Mouse (Mus musculus) cerebellum, adult 11-12 months (tissue): ENCODE results near the gene Cpsf3.

ENCODE experiments used
- DNase-seq: peaks from one replicate; pipeline ENCODE4 v3.0.0; 2022

Gene Cpsf3

GRCm38 (mm10) chr12:21289651-21290050 lies 4.5 kb downstream of the Cpsf3 start:
- no peak for DNase-seq

GRCm38 (mm10) chr12:21298856-21299255 lies 13.7 kb downstream of the Cpsf3 start:
- DNase-seq: no peak

- no peak for DNase-seq
Measured at GRCm38 (mm10) chr12:21301324-21301723, 16.1 kb downstream of the Cpsf3 start.

- no peak for DNase-seq
Measured at GRCm38 (mm10) chr12:21301932-21302331, 16.7 kb downstream of the Cpsf3 start.

- no peak for DNase-seq
Measured at GRCm38 (mm10) chr12:21302361-21302783, 17.2 kb downstream of the Cpsf3 start.

- DNase-seq: no peak
Measured at GRCm38 (mm10) chr12:21305741-21306140, 20.6 kb downstream of the Cpsf3 start.

- no peak for DNase-seq
Measured at GRCm38 (mm10) chr12:21306721-21307120, 21.5 kb downstream of the Cpsf3 start.

- no peak for DNase-seq
Measured at GRCm38 (mm10) chr12:21312201-21312600, 27.0 kb downstream of the Cpsf3 start.

GRCm38 (mm10) chr12:21315923-21316868 lies 31.0 kb downstream of the Cpsf3 start, which contains the start of gene Iah1:
Gene Iah1, plus strand, starts transcription at chr12:21316389.
- DNase-seq: peak; percentile 85

- DNase-seq: no peak
Measured at GRCm38 (mm10) chr12:21316869-21317265, 31.7 kb downstream of the Cpsf3 start.

GRCm38 (mm10) chr12:21318143-21318895 lies 33.1 kb downstream of the Cpsf3 start:
- DNase-seq: peak; percentile 56

- DNase-seq: peak; percentile 61
Measured at GRCm38 (mm10) chr12:21320317-21320716, 35.1 kb downstream of the Cpsf3 start.

GRCm38 (mm10) chr12:21321170-21321569 lies 36.0 kb downstream of the Cpsf3 start:
- DNase-seq: no peak

GRCm38 (mm10) chr12:21322296-21322695 lies 37.1 kb downstream of the Cpsf3 start:
- DNase-seq: no peak

- DNase-seq: no peak
Measured at GRCm38 (mm10) chr12:21322856-21323255, 37.7 kb downstream of the Cpsf3 start.

GRCm38 (mm10) chr12:21324101-21324500 lies 38.9 kb downstream of the Cpsf3 start:
- DNase-seq: no peak

GRCm38 (mm10) chr12:21325266-21325665 lies 40.1 kb downstream of the Cpsf3 start:
- DNase-seq: no peak

- DNase-seq: no peak
Measured at GRCm38 (mm10) chr12:21326325-21326724, 41.1 kb downstream of the Cpsf3 start.

GRCm38 (mm10) chr12:21329661-21330400 lies 44.6 kb downstream of the Cpsf3 start:
- no peak for DNase-seq

GRCm38 (mm10) chr12:21330961-21331576 lies 45.9 kb downstream of the Cpsf3 start:
- no peak for DNase-seq

- DNase-seq: no peak
Measured at GRCm38 (mm10) chr12:21331711-21332110, 46.5 kb downstream of the Cpsf3 start.

- no peak for DNase-seq
Measured at GRCm38 (mm10) chr12:21333021-21333420, 47.8 kb downstream of the Cpsf3 start.

- DNase-seq: no peak
Measured at GRCm38 (mm10) chr12:21333766-21334165, 48.6 kb downstream of the Cpsf3 start.
